Mouse (Mus musculus) ES-E14 (cell line): ENCODE measurements around the gene Rsph9. TPM values are rescaled to one million over a fixed set of nuclear protein-coding genes. Genes with fewer than 3 reads are reported as not detected.

Experiments
- DNase-seq: peaks from one replicate; pipeline ENCODE4 v3.0.0-alpha.2; 2013; ENCODE audit warnings: low read depth, low spot score
- H3K27ac ChIP-seq: 2 replicates; pipeline ENCODE4 v1.5.1; 2012; ENCODE audit warnings: low read depth, mild to moderate bottlenecking, low read length, moderate library complexity, mixed read lengths; ENCODE audit not compliant: poor library complexity, insufficient read depth, severe bottlenecking
- H3K36me3 ChIP-seq: 2 replicates; pipeline ENCODE4 v1.6.1; 2012; ENCODE audit warnings: mild to moderate bottlenecking, low read length, moderate library complexity, mixed read lengths; ENCODE audit not compliant: control insufficient read depth, poor library complexity, insufficient read depth, severe bottlenecking
- H3K4me1 ChIP-seq, 2 experiments: fragments of 150-350 bp in 1 of 2; sonication (generic) in 1 of 2; 2 replicates each; pipeline ENCODE4 v1.6.1; 2012; ENCODE audit warnings: low read length in 2 of 2, mild to moderate bottlenecking in 1 of 2, mixed read lengths in 1 of 2; ENCODE audit not compliant: control insufficient read depth in 2 of 2, insufficient read depth in 2 of 2, poor library complexity in 1 of 2
- H3K4me3 ChIP-seq, 2 experiments: fragments of 150-350 bp in 1 of 2; sonication (generic) in 1 of 2; 2 replicates each; pipeline ENCODE4 v1.5.1; 2012; ENCODE audit warnings: low read length in 2 of 2, low read depth in 1 of 2, mild to moderate bottlenecking in 1 of 2, mixed read lengths in 1 of 2; ENCODE audit not compliant: insufficient read depth in 1 of 2, poor library complexity in 1 of 2, severe bottlenecking in 1 of 2
- H3K9ac ChIP-seq: 2 replicates; pipeline ENCODE4 v1.6.1; 2012; ENCODE audit warnings: low read depth, mild to moderate bottlenecking, low read length, mixed read lengths; ENCODE audit not compliant: poor library complexity, insufficient read depth, severe bottlenecking
- H3K9me3 ChIP-seq: fragments of 150-350 bp; sonication (generic); 2 replicates; pipeline ENCODE4 v1.6.1; 2012; ENCODE audit warnings: low read depth, mild to moderate bottlenecking, low read length; ENCODE audit not compliant: control insufficient read depth, insufficient read depth
- CHD2 ChIP-seq: IDR thresholded peaks from 2 replicates; pipeline ENCODE4 v1.6.1; 2014; ENCODE audit warnings: mild to moderate bottlenecking, low read depth, low read length, inconsistent platforms
- HCFC1 ChIP-seq: IDR thresholded peaks from 2 replicates; pipeline ENCODE4 v1.6.1; 2012; ENCODE audit warnings: low read length, inconsistent platforms, borderline replicate concordance; ENCODE audit not compliant: insufficient read depth
- MAFK ChIP-seq: IDR thresholded peaks from 2 replicates; pipeline ENCODE4 v1.6.1; 2014; ENCODE audit warnings: mild to moderate bottlenecking, low read depth, low read length, inconsistent platforms; ENCODE audit not compliant: insufficient read depth
- ZC3H11A ChIP-seq: IDR thresholded peaks from 2 replicates; pipeline ENCODE4 v1.6.1; 2012; ENCODE audit warnings: low read depth, mild to moderate bottlenecking, inconsistent platforms, low read length, borderline replicate concordance
- ZNF384 ChIP-seq: IDR thresholded peaks from 2 replicates; pipeline ENCODE4 v1.6.1; 2012; ENCODE audit warnings: low read depth, low read length, inconsistent platforms
- in situ Hi-C, 2 experiments: fragments of 600-800 bp; cut with MboI; formaldehyde crosslinking; loops; one replicate each; pipeline ENCODE4 v1.15.1; 2025; ENCODE audit warnings: low sequenced_read_pairs in 2 of 2, inconsistent platforms in 1 of 2; ENCODE audit not compliant: unreplicated experiment in 2 of 2
- total RNA-seq: library from RNA; depleted of rRNA; stranded (reverse); fragments of 300-350 nt; gene quantifications from 2 replicates; pipeline ENCODE4 v1.2.3, GENCODE M21; 2012

The Rsph9 gene
- total RNA-seq, 1 experiment: 0.85 TPM

DNA sequence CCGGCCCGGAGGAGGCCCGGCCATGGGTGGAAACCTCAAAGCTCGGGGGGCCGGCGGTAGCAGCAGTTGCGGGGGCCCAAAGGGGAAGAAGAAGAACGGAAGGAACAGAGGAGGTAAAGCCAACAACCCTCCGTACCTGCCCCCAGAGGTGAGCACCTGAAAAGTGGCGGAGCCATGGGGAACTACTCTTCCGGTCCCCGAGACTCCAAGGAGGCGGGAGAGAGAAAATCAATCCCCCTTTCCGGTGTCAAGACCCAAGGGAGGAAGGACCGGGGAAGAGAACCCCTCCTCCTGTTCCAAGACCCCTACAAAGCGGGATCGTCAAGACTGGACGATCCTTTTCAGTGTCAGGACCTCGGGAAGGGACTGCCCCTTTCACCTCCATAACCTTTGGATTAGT lies 17.2 kb upstream of the Rsph9 start:
- H3K4me3 ChIP-seq: peak overlapping the region; percentile 76 to 83
- H3K36me3 ChIP-seq: peaks cover 8% of the 10 kb centered on the region; the same call in 1 of the 2 replicates
- H3K9me3 ChIP-seq: no peaks in the 10 kb centered on the region
- peak overlapping the region; percentile 86 for H3K9ac ChIP-seq
- no peak for TF ChIP-seq HCFC1
- TF ChIP-seq ZC3H11A: no peak
- TF ChIP-seq ZNF384: no peak
- no peak for TF ChIP-seq MAFK
- no peak for TF ChIP-seq CHD2
- in situ Hi-C loops: no loop called here
- no peak for DNase-seq
- peak overlapping the region; percentile 31; the same call in 1 of the 2 replicates for H3K27ac ChIP-seq
- peaks cover 0 to 8% of the 10 kb centered on the region in 2 experiments; a peak in 1 of 4 replicates for H3K4me1 ChIP-seq

DNA sequence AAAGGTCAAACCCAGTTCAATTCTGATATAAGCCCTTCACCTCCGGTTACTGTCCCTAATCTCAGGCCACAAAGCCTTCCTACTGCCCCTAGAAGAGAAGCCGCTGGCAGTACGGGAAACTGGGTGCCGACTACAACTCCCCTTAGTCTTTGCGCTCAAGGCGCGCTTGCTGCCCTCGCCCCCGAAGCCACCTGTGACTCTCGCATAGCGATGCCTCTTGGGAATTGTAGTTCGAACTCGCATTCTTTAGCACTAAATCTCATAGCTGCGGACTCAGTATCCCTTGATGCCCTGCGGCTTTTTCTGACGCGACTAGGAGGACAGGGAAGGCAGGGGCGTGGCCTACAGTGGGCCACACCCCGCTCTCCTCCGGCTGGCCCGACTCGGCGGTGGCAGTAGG lies 16.7 kb upstream of the Rsph9 start, which contains the start of gene Gtpbp2:
Gtpbp2 (plus strand) TSS at position 347 of the 400 bp plus-strand sequence.
- Histone ChIP-seq H3K9ac (peak within 1 kb of the TSS; percentile 86), H3K27ac (peak within 1 kb of the TSS; percentile 46), H3K4me1 (peaks cover 0 to 8% of the 10 kb centered on the region in 2 experiments; a peak in 1 of 4 replicates), H3K4me3 (peak within 1 kb of the TSS; percentile 76 to 83), H3K9me3 (no peaks in the 10 kb centered on the region), H3K36me3 (peaks cover 3% of the 10 kb centered on the region; the same call in 1 of the 2 replicates)
- TF ChIP-seq HCFC1 (peak; percentile 99), MAFK (no peak), ZNF384 (no peak), ZC3H11A (no peak), CHD2 (peak; percentile 76; the same call in 1 of the 2 replicates)
- in situ Hi-C loops: no loop called here
- peak; percentile 99 for DNase-seq

DNA sequence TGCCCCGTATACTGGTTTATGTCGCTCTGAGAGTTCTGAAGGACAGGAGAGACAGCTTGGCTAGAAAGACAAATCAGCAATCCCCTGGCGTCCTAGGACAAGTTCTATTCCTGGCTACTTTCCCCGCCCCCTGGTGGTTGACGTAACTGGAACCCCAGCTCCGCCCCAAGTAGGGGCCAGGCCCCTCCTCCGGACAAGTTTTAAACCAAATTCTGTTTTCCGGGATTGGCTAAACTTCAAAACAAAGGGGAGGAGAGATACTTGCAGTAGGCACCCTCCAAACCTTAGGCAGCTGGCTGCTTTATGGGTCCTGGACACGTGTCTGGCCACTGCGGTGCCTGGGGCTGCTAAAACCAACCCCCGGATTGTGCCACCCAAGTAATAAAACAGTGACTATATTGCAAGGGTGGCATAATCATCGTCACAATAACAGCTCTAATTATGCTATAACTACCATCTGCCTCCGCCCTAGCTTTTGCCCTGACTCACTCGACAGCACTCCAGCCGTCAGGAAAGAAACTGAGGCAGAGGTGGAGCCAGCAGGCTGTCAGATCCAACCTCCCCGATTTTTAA lies 16.2 kb upstream of the Rsph9 start:
- H3K9ac ChIP-seq: peak overlapping the region; percentile 61; the same call in 1 of the 2 replicates
- TF ChIP-seq ZC3H11A (no peak), HCFC1 (no peak), CHD2 (no peak), MAFK (no peak), ZNF384 (no peak)
- in situ Hi-C loops: no loop called here
- H3K4me1 ChIP-seq: peaks cover 0 to 8% of the 10 kb centered on the region in 2 experiments; a peak in 1 of 4 replicates
- DNase-seq: peak; percentile 91
- H3K9me3 ChIP-seq: no peaks in the 10 kb centered on the region
- peak overlapping the region; percentile 46 for H3K27ac ChIP-seq
- H3K36me3 ChIP-seq: no peaks in the 10 kb centered on the region; the same call in 1 of the 2 replicates
- peak overlapping the region; percentile 63 to 70 for H3K4me3 ChIP-seq

DNA sequence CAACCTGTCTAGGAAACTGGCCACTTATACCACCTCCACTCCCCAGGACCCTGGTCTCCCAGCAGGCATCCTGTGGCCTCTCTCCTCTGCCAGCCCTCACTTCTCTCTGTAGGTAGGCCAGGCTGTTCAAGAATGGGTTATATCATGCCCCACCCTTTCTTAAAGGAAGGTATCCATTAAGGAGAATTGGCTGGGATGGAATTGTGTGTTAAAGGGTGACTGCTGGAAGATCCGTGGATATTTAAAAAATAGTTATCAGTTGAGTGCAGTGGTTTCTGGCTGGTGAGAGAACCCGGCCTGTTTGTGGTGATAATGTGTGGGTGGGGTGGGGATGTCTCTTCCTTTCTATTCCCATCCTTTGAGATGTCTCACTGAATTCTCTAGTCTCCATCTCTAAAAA lies 15.2 kb upstream of the Rsph9 start:
- DNase-seq: no peak
- in situ Hi-C loops: no loop called here
- Histone ChIP-seq H3K27ac (no peak overlapping the region), H3K36me3 (no peaks in the 10 kb centered on the region; the same call in 1 of the 2 replicates), H3K4me3 (peak overlapping the region in 1 of 2 experiments; percentile 70; a peak in 1 of 4 replicates), H3K9ac (no peak overlapping the region), H3K4me1 (peaks cover 0 to 8% of the 10 kb centered on the region in 2 experiments; a peak in 1 of 4 replicates), H3K9me3 (no peaks in the 10 kb centered on the region)
- TF ChIP-seq ZNF384 (no peak), CHD2 (no peak), ZC3H11A (no peak), MAFK (no peak), HCFC1 (no peak)
